Mouse (Mus musculus) forebrain, embryonic 10.5 days (tissue): ENCODE data around the gene Gba2. TPM values are rescaled to one million over a fixed set of nuclear protein-coding genes. Genes with fewer than 3 reads are reported as not detected.
A peak's percentile ranks its signal among the peaks of the same experiment; 100 is the strongest.

Source experiments
- DNase-seq: peaks from one replicate; pipeline ENCODE4 v3.0.0-alpha.2; 2017; ENCODE audit warnings: low spot score; ENCODE audit errors: extremely low spot score
- H3K27ac ChIP-seq: fragments of 300-500 bp; sonication (generic); 2 replicates; pipeline ENCODE4 v1.5.1; 2016; ENCODE audit warnings: mild to moderate bottlenecking
- H3K27me3 ChIP-seq: fragments of 300-500 bp; sonication (generic); 2 replicates; pipeline ENCODE4 v1.6.1; 2016; ENCODE audit warnings: mild to moderate bottlenecking; ENCODE audit not compliant: poor library complexity, severe bottlenecking
- H3K36me3 ChIP-seq: fragments of 300-500 bp; sonication (generic); replicated peaks from 2 replicates; pipeline ENCODE4 v1.6.1; 2016; ENCODE audit warnings: mild to moderate bottlenecking, moderate library complexity
- H3K4me1 ChIP-seq: fragments of 300-500 bp; sonication (generic); 2 replicates; pipeline ENCODE4 v1.6.1; 2016
- H3K4me3 ChIP-seq: fragments of 300-500 bp; sonication (generic); 2 replicates; pipeline ENCODE4 v1.5.1; 2016; ENCODE audit warnings: mild to moderate bottlenecking, moderate library complexity
- H3K9me3 ChIP-seq: fragments of 300-500 bp; sonication (generic); 2 replicates; pipeline ENCODE4 v1.6.1; 2016; ENCODE audit warnings: mild to moderate bottlenecking, moderate library complexity
- WGBS: fragments of 180-500 bp; shearing (Covaris S2); methylation state at CpG from one replicate; pipeline ENCODE4 v1.1.7; 2016; 5-methylcytosine and 5-hydroxymethylcytosine counted together
- polyA plus RNA-seq: library from polyadenylated mRNA; unstranded; fragments of >200 nt; fragmentation: Nextera tagmentation; extraction: Ambion mirVana; gene quantifications from 2 replicates; pipeline ENCODE4 v1.2.1, GENCODE M21; 2016

Gba2 gene
- polyA plus RNA-seq, 1 experiment from 2014 or later: 24.3 TPM

- Histone ChIP-seq H3K4me3 (peak overlapping the region; percentile 9; the same call in 1 of the 2 replicates), H3K27me3 (no peaks in the 10 kb centered on the region), H3K36me3 (peaks cover 61% of the 10 kb centered on the region), H3K4me1 (peaks cover 47% of the 10 kb centered on the region), H3K9me3 (no peaks in the 10 kb centered on the region), H3K27ac (no peak overlapping the region)
- 73% methylated on average over 2 of the region's 2 CpGs for WGBS
- no peak for DNase-seq
Measured at GRCm38 (mm10) chr4:43575356-43575755, 3.3 kb downstream of the Gba2 start.

DNA sequence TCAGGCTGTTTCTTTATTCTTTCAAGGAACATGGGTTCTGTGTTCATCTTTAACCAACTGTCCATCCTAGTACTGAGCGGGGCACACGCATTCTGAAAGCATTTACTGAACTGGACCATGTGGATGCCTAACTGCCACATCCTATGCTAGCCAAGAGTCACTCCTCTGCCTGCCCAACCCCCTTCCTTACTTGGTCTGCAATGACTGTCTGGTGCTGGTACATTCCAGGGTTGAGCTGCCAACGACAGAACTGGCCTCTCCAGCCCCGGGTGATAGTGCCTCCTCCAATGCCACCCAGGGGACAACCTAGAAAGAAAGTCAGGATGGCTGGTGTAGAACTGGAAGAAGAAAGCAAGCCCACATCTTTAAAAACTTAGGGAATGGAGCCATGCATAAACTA lies 5.1 kb downstream of the Gba2 start:
- Histone ChIP-seq H3K27ac (no peak overlapping the region), H3K27me3 (no peaks in the 10 kb centered on the region), H3K4me3 (no peak overlapping the region), H3K36me3 (peaks cover 76% of the 10 kb centered on the region), H3K4me1 (peaks cover 35% of the 10 kb centered on the region), H3K9me3 (no peaks in the 10 kb centered on the region)
- DNase-seq: no peak
- 92% methylated on average over 4 of the region's 4 CpGs for WGBS

- H3K27ac ChIP-seq: no peak overlapping the region
- 89% methylated on average over 6 of the region's 6 CpGs for WGBS
- no peak for DNase-seq
- peaks cover 17% of the 10 kb centered on the region for H3K4me1 ChIP-seq
- H3K27me3 ChIP-seq: no peaks in the 10 kb centered on the region
- H3K4me3 ChIP-seq: no peak overlapping the region
- peaks cover 92% of the 10 kb centered on the region for H3K36me3 ChIP-seq
- H3K9me3 ChIP-seq: no peaks in the 10 kb centered on the region
Measured at GRCm38 (mm10) chr4:43571395-43572045, 7.2 kb downstream of the Gba2 start.

DNA sequence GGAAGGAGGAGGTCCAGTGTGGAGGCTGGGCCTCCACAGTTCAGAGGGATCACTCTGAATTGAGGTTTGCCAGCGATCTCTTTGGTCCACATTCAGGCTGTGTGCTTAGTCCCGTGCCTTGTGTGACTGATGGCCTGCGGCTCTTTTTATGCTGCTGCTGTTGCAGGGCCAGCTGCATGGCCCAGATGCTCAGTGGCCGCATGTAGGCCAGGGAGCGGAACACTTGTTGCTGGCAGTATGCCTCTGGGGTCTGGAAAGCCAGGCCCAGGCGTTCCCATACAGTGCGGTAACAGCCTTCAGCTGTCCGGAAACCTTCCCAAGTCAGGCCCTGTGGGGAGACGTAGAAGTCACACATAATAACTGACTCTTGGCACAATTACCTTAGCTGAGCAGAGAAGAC lies 11.5 kb downstream of the Gba2 start:
- Histone ChIP-seq H3K36me3 (peaks cover 83% of the 10 kb centered on the region), H3K27me3 (no peaks in the 10 kb centered on the region), H3K27ac (no peak overlapping the region), H3K9me3 (no peaks in the 10 kb centered on the region), H3K4me3 (no peak overlapping the region), H3K4me1 (peaks cover 16% of the 10 kb centered on the region)
- 92% methylated on average over 9 of the region's 9 CpGs for WGBS
- no peak for DNase-seq

DNA sequence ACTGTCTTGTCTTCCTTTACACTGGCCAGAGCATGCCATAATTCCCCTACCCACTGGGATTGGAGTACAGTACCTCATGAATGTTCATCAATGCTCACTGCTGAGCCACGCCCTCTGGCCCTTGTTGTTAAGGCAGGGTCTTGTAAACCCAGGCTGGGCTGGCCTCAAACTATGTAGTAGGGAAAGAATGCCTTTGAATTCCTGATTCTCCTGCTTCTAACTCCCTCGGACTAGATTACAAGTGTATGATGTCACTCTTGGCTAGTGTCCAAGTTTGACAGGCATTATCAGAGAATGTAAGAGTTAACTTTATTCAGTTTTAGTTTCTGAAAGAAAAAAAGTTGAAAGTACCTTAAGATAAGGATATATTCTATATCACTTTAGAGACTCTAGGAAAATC lies 14.4 kb downstream of the Gba2 start:
- no peak for DNase-seq
- no peak overlapping the region for H3K4me3 ChIP-seq
- H3K36me3 ChIP-seq: peaks cover 58% of the 10 kb centered on the region
- H3K9me3 ChIP-seq: no peaks in the 10 kb centered on the region
- no peak overlapping the region for H3K27ac ChIP-seq
- no peaks in the 10 kb centered on the region for H3K27me3 ChIP-seq
- peaks cover 40% of the 10 kb centered on the region for H3K4me1 ChIP-seq
- WGBS: 78% methylated on average over 2 of the region's 2 CpGs

GRCm38 (mm10) chr4:43563601-43563875 lies 15.1 kb downstream of the Gba2 start:
- Histone ChIP-seq H3K4me3 (peak overlapping the region; percentile 96), H3K27me3 (no peaks in the 10 kb centered on the region), H3K4me1 (peaks cover 47% of the 10 kb centered on the region), H3K9me3 (no peaks in the 10 kb centered on the region), H3K27ac (no peak overlapping the region), H3K36me3 (peaks cover 54% of the 10 kb centered on the region)
- DNase-seq: no peak
- 88% methylated on average over 4 of the region's 4 CpGs for WGBS

- Histone ChIP-seq H3K9me3 (no peaks in the 10 kb centered on the region), H3K27ac (peak overlapping the region; percentile 97), H3K36me3 (peaks cover 53% of the 10 kb centered on the region), H3K4me1 (peaks cover 52% of the 10 kb centered on the region), H3K27me3 (no peaks in the 10 kb centered on the region), H3K4me3 (peak overlapping the region; percentile 96)
- 9% methylated on average over 22 of the region's 22 CpGs for WGBS
- DNase-seq: no peak
Measured at GRCm38 (mm10) chr4:43562769-43563600, 15.7 kb downstream of the Gba2 start.

GRCm38 (mm10) chr4:43561997-43562768 lies 16.5 kb downstream of the Gba2 start, which contains the start of the genes Creb3 and Tln1:
Gene Creb3 (plus strand): TSS chr4:43562332.
Gene Tln1 (minus strand): TSS chr4:43562691.
- H3K4me1 ChIP-seq: peaks cover 60% of the 10 kb centered on the region
- under 1% methylated on average over 62 of the region's 62 CpGs for WGBS

GRCm38 (mm10) chr4:43561436-43561996 lies 17.2 kb downstream of the Gba2 start:
- Histone ChIP-seq H3K27ac (peak overlapping the region; percentile 97), H3K27me3 (no peaks in the 10 kb centered on the region), H3K9me3 (no peaks in the 10 kb centered on the region), H3K4me1 (peaks cover 65% of the 10 kb centered on the region), H3K36me3 (peaks cover 53% of the 10 kb centered on the region), H3K4me3 (peak overlapping the region; percentile 96)
- DNase-seq: no peak
- WGBS: 2% methylated on average over 16 of the region's 16 CpGs

More at GRCm38 (mm10) chr4:43561997-43562768, 16.5 kb downstream of the Gba2 start, which contains the start of the genes Creb3 and Tln1:
- DNase-seq: peak; percentile 92
- peaks cover 53% of the 10 kb centered on the region for H3K36me3 ChIP-seq
- peak within 1 kb of the TSS; percentile 97 for H3K27ac ChIP-seq
- no peaks in the 10 kb centered on the region for H3K9me3 ChIP-seq
- H3K4me3 ChIP-seq: peak within 1 kb of the TSS; percentile 96
- no peaks in the 10 kb centered on the region for H3K27me3 ChIP-seq

- H3K4me1 ChIP-seq: peaks cover 65% of the 10 kb centered on the region
Measured at GRCm38 (mm10) chr4:43560976-43561375, 17.7 kb downstream of the Gba2 start.

GRCm38 (mm10) chr4:43560243-43560611 lies 18.4 kb downstream of the Gba2 start:
- Histone ChIP-seq H3K36me3 (peaks cover 53% of the 10 kb centered on the region), H3K9me3 (no peaks in the 10 kb centered on the region), H3K27me3 (no peaks in the 10 kb centered on the region), H3K27ac (0 out of 2 replicates have a peak overlapping the region, but pooled peaks have one; percentile 3), H3K4me3 (peak overlapping the region; percentile 96), H3K4me1 (peaks cover 65% of the 10 kb centered on the region)
- DNase-seq: no peak
- 58% methylated on average over 6 of the region's 6 CpGs for WGBS

More at GRCm38 (mm10) chr4:43560976-43561375, 17.7 kb downstream of the Gba2 start:
- peak overlapping the region; percentile 97 for H3K27ac ChIP-seq
- no peak for DNase-seq
- H3K9me3 ChIP-seq: no peaks in the 10 kb centered on the region
- H3K36me3 ChIP-seq: peaks cover 53% of the 10 kb centered on the region
- H3K4me3 ChIP-seq: peak overlapping the region; percentile 96
- 47% methylated on average over 2 of the region's 2 CpGs for WGBS
- no peaks in the 10 kb centered on the region for H3K27me3 ChIP-seq

DNA sequence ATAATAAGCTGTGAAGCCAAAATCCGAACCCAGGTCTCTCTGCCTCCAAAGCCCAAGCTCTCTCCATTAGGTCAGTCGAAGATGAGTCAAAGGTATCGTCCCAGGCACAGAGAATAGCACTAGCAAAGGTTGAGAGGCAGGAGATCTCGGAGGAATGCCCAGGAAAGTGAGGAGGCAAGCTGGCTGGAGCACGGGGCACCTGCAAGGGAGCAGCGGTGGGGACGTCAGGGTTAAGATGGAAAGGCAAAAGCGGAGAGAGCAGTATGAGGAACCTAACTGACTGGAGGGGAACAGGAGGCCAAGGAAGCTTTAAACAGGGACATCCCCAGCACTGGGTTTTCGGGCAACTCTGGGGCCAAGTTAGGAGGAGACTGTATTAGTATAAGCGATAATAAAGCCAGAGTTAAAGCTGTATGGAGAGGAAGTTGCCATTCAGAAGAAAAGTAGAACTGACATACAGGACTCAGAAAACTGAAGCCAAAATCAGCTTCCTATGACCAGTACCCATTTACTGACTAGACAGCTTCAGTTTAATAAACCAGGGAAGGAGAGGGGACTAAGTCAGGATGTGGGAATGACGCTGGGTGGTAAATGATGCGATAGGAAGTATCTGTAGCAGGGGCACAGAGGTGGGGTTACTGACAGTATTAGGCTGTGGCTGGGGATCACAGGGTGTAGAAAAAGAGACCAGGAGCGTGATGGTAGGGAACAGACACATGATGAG lies 19.0 kb downstream of the Gba2 start:
- Histone ChIP-seq H3K9me3 (no peaks in the 10 kb centered on the region), H3K27me3 (no peaks in the 10 kb centered on the region), H3K36me3 (peaks cover 53% of the 10 kb centered on the region), H3K4me3 (peak overlapping the region; percentile 96), H3K4me1 (peaks cover 65% of the 10 kb centered on the region), H3K27ac (peak overlapping the region; percentile 31; the same call in 1 of the 2 replicates)
- no peak for DNase-seq
- 81% methylated on average over 13 of the region's 13 CpGs for WGBS
